Mouse (Mus musculus): ENCODE measurements around the gene Cyp39a1.

DNA sequence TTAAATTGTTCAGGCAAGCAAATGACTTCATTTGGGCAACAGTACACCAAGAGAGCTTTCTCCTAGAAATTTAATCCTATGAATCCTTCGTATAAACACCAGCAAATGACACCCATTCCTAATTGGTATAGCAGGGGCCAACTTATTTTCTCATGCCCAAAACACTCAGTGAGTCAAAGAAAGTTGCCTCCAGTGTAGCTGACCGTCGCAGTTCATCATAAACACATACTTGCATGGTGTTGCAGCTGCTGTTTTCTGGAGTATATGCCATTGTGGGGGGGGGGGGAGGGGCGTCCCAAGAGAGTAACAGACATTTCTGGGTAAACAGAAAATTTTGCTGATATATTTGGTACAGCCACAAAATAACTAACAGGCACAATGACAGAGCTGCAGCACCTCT is 67.0 kb downstream of the Cyp39a1 start:
- TF ChIP-seq CTCF (IDR thresholded peaks at IDR 0.05; ENCODE audit: low read depth) = no peak
- no peak for TF ChIP-seq EP300 (IDR thresholded peaks at IDR 0.05; ENCODE audit: low read depth)
